Mouse (Mus musculus): ENCODE measurements at regions not wholly inside any gene's neighbourhood (a gene's known extent, or its start where the extent isn't known, plus 50 kb on each side); places are given as distances from the start of the nearest gene placed in this dataset.

DNA sequence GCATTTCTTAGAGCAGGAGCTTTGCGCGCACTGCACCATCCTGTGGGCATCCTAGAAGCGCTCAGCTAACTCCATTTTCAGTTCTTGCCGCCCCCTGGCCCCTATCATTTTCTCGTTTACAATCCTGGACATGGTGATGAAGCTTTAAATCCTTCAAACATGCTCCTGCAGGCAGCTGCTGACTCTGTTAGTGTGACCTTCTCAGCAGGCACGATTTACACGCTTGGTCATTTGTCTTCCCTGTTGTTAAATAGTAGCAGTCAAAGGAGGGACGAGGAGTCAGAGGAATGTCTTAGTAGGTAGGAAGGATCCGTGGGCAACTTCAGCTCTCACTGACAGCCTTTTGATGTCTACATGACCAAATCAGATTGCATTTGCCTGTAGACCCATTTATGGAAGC, 670.4 kb downstream of the Tmem132b start:
- TF ChIP-seq EP300 (IDR thresholded peaks at IDR 0.05; ENCODE audit: low read depth): no peak
- TF ChIP-seq CTCF (IDR thresholded peaks at IDR 0.05; ENCODE audit: low read depth): no peak
